Mouse (Mus musculus): ENCODE measurements around the gene Spats2l.

- no peak for TF ChIP-seq GATA1 (IDR thresholded peaks at IDR 0.05; ENCODE audit: borderline replicate concordance, low read length)
- no peak for TF ChIP-seq FLI1 (IDR thresholded peaks at IDR 0.05; ENCODE audit: low read length)
Measured at GRCm38 (mm10) chr1:57735877-57736276, 38.1 kb upstream of the Spats2l start.

All from megakaryocyte, embryonic 14.5 days (primary cell).